In the genomic region with DNA sequence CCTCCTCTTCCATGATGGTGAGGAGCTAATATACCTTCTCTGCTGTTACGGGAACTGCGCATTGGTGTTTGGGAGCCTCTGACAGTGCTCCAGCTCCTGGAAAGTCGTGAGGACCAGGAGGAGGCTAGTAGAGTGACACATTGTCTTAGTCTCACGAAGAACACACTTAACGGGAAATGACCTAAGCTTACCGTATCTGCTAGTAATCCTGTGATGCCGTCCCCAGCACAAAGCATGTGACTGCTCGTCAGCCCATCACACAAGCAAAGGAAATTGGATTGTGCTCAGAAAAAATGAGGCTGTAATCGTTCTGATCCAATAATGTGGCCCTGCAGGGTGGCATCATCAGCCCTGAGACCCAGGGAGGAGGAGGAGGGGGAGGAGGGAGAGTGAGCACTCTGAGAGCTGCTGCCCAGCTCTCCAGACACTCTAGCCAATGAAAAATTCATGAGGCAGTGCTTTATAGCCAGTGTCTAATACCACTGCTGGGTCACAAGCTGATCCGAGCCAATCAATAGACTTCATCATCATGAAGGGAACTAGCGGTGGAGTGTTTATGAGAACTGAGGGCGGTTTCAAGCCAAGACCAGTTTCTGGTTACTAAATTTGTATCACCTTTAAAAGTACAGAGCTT, we compare ENCODE assay signal across 15 mouse cellular contexts. TPM values are rescaled to one million over a fixed set of nuclear protein-coding genes. Genes with fewer than 3 reads are reported as not detected.
A peak's percentile ranks its signal among the peaks of the same experiment; 100 is the strongest.
DNase-seq lines count a peak whose midpoint lies in the region; ATAC-seq and TF ChIP-seq lines count a peak whose summit lies in the region.
"Had no signal": no experiment of that assay in that cellular context is flagged by ENCODE, and none has a peak within 500 bp of the region (broad histone marks: within the 10 kb centered on the region; RNA-seq: fewer than 3 reads in every experiment).

No protein-coding gene starts in this region.

- H3K4me3 ChIP-seq in forebrain, postnatal 0 days (ENCODE audit: low read depth, low read length), result no peak overlapping the region
- no peak overlapping the region for H3K4me3 ChIP-seq in limb, embryonic 15.5 days
- H3K4me3 ChIP-seq in neural tube, embryonic 13.5 days, result no peak overlapping the region
- no peak overlapping the region for H3K4me3 ChIP-seq in intestine, embryonic 15.5 days (replicated peaks)
- H3K4me3 ChIP-seq: embryonic facial prominence, embryonic 15.5 days; heart, embryonic 13.5 days; left cerebral cortex, adult 2 months; megakaryocyte, embryonic 14.5 days had no signal

- H3K27ac ChIP-seq in forebrain, postnatal 0 days (ENCODE audit: low read depth, low read length), result no peak overlapping the region
- peak overlapping the region; percentile 33; the same call in 1 of the 2 replicates for H3K27ac ChIP-seq in limb, embryonic 15.5 days
- peak overlapping the region; percentile 77 for H3K27ac ChIP-seq in neural tube, embryonic 13.5 days (replicated peaks)
- H3K27ac ChIP-seq in intestine, embryonic 15.5 days, result no peak overlapping the region
- H3K27ac ChIP-seq: embryonic facial prominence, embryonic 15.5 days; heart, embryonic 13.5 days; left cerebral cortex, adult 2 months had no signal

- H3K9me3 ChIP-seq in forebrain, postnatal 0 days (ENCODE audit: low read length), result no peaks in the 10 kb centered on the region
- H3K9me3 ChIP-seq in limb, embryonic 15.5 days, result no peaks in the 10 kb centered on the region
- H3K9me3 ChIP-seq in neural tube, embryonic 13.5 days, result peaks cover 6% of the 10 kb centered on the region; the same call in 1 of the 2 replicates
- no peaks in the 10 kb centered on the region for H3K9me3 ChIP-seq in intestine, embryonic 15.5 days
- H3K9me3 ChIP-seq: embryonic facial prominence, embryonic 15.5 days had no signal

- TF ChIP-seq CTCF in forebrain, postnatal 0 days (IDR thresholded peaks at IDR 0.05; ENCODE audit: low read depth), result no peak

- H3K4me2 ChIP-seq in forebrain, postnatal 0 days (ENCODE audit: low read depth), result no peak overlapping the region
- H3K4me2 ChIP-seq in limb, embryonic 15.5 days, result no peak overlapping the region
- H3K4me2 ChIP-seq in neural tube, embryonic 13.5 days, result no peak overlapping the region
- no peak overlapping the region for H3K4me2 ChIP-seq in intestine, embryonic 15.5 days (replicated peaks)
- H3K4me2 ChIP-seq: embryonic facial prominence, embryonic 15.5 days; heart, embryonic 13.5 days had no signal

- no peaks in the 10 kb centered on the region for H3K27me3 ChIP-seq in forebrain, postnatal 0 days (ENCODE audit: insufficient read depth, low read length)
- no peaks in the 10 kb centered on the region for H3K27me3 ChIP-seq in limb, embryonic 15.5 days
- no peaks in the 10 kb centered on the region for H3K27me3 ChIP-seq in neural tube, embryonic 13.5 days
- H3K27me3 ChIP-seq in intestine, embryonic 15.5 days (replicated peaks), result no peaks in the 10 kb centered on the region
- H3K27me3 ChIP-seq: embryonic facial prominence, embryonic 15.5 days; heart, embryonic 13.5 days had no signal

- H3K9ac ChIP-seq in forebrain, postnatal 0 days, result no peak overlapping the region
- H3K9ac ChIP-seq in limb, embryonic 15.5 days, result no peak overlapping the region
- no peak overlapping the region for H3K9ac ChIP-seq in neural tube, embryonic 13.5 days
- no peak overlapping the region for H3K9ac ChIP-seq in intestine, embryonic 15.5 days
- H3K9ac ChIP-seq: embryonic facial prominence, embryonic 15.5 days; heart, embryonic 13.5 days had no signal

- H3K4me1 ChIP-seq in forebrain, postnatal 0 days (ENCODE audit: insufficient read depth), result no peaks in the 10 kb centered on the region
- peaks cover 5% of the 10 kb centered on the region; the same call in 1 of the 2 replicates for H3K4me1 ChIP-seq in limb, embryonic 15.5 days
- H3K4me1 ChIP-seq in neural tube, embryonic 13.5 days (replicated peaks), result peaks cover 7% of the 10 kb centered on the region; the same call in 1 of the 2 replicates
- no peaks in the 10 kb centered on the region for H3K4me1 ChIP-seq in intestine, embryonic 15.5 days (replicated peaks)
- H3K4me1 ChIP-seq: embryonic facial prominence, embryonic 15.5 days had no signal

- peak; percentile 52 for DNase-seq in embryo, embryonic 11 days
- DNase-seq in forebrain, postnatal 0 days, result no peak
- no peak for DNase-seq in gastrocnemius, postnatal 4 days (ENCODE audit: low spot score in 2 of 2)
- no peak for DNase-seq in cerebellum, postnatal 14 days
- DNase-seq: adrenal gland, postnatal 14 days; cerebellum, adult 8-10 months; kidney, postnatal 4 days had no signal

- WGBS in forebrain, postnatal 0 days, result 46% methylated on average over 12 of the region's 12 CpGs
- 54% methylated on average over 12 of the region's 12 CpGs for WGBS in limb, embryonic 15.5 days
- 50% methylated on average over 12 of the region's 12 CpGs for WGBS in neural tube, embryonic 13.5 days
- WGBS in intestine, embryonic 15.5 days, result 73% methylated on average over 12 of the region's 12 CpGs

- peak; percentile 55 for ATAC-seq in forebrain, postnatal 0 days
- peak; percentile 72; the same call in 1 of the 2 replicates for ATAC-seq in limb, embryonic 15.5 days (ENCODE audit: insufficient number of reproducible peaks, low FRiP score, low TSS enrichment, low read depth)
- ATAC-seq in neural tube, embryonic 13.5 days (ENCODE audit: low read depth), result peak; percentile 87
- ATAC-seq in intestine, embryonic 15.5 days, result no peak
- ATAC-seq: inflammation-experienced regulatory T-cells, adult 6 months had no signal

- H3K36me3 ChIP-seq in forebrain, postnatal 0 days (ENCODE audit: insufficient read depth), result peaks cover 3% of the 10 kb centered on the region; the same call in 1 of the 2 replicates
- peaks cover 8% of the 10 kb centered on the region; the same call in 1 of the 2 replicates for H3K36me3 ChIP-seq in limb, embryonic 15.5 days
- H3K36me3 ChIP-seq in neural tube, embryonic 13.5 days, result peaks cover 9% of the 10 kb centered on the region
- H3K36me3 ChIP-seq in intestine, embryonic 15.5 days, result no peaks in the 10 kb centered on the region

RNA-seq across cellular contexts. Expression of a gene that starts 24.3 kb away (rescaled TPM):
- total RNA-seq in forebrain, postnatal 0 days (2014; rRNA removed), result 0.62 and 1.5 TPM in 2 replicates
- 1.1 and 1.4 TPM in 2 replicates for polyA plus RNA-seq in forebrain, postnatal 0 days (2015; fragmentation: Nextera tagmentation; extraction: Ambion mirVana)
- 8.2 and 11.4 TPM in 2 replicates for polyA plus RNA-seq in limb, embryonic 15.5 days (2015; fragmentation: Nextera tagmentation; extraction: Ambion mirVana)
- polyA plus RNA-seq in neural tube, embryonic 13.5 days (2015; fragmentation: Nextera tagmentation; extraction: Ambion mirVana), result 2.0 and 2.2 TPM in 2 replicates
- polyA plus RNA-seq in intestine, embryonic 15.5 days (2015; fragmentation: Nextera tagmentation; extraction: Ambion mirVana), result 4.1 and 4.9 TPM in 2 replicates
- total RNA-seq in gastrocnemius, postnatal 4 days (2021), result 10 to 100 TPM in 1 of 2 experiments, 1 to 10 TPM in 1; 9.7 to 13.9 TPM
- polyA plus RNA-seq: inflammation-experienced regulatory T-cells, adult 6 months had no signal

Comparison
In these comparisons a context has a peak if more than half of its experiments do, and no peak if none do; other contexts are left out.
1. H3K27ac ChIP-seq: peak in limb, embryonic 15.5 days (single experiment) and neural tube, embryonic 13.5 days (single experiment); none in forebrain, postnatal 0 days (single experiment) and intestine, embryonic 15.5 days (single experiment).